Mouse (Mus musculus) ovary, postnatal 36 days (tissue): Measurements from ENCODE around the gene Dlgap4.

ENCODE experiments used
- DNase-seq: peaks from one replicate; pipeline ENCODE4 v3.0.0; 2022; ENCODE audit warnings: low spot score, mixed read lengths

The Dlgap4 gene

DNA sequence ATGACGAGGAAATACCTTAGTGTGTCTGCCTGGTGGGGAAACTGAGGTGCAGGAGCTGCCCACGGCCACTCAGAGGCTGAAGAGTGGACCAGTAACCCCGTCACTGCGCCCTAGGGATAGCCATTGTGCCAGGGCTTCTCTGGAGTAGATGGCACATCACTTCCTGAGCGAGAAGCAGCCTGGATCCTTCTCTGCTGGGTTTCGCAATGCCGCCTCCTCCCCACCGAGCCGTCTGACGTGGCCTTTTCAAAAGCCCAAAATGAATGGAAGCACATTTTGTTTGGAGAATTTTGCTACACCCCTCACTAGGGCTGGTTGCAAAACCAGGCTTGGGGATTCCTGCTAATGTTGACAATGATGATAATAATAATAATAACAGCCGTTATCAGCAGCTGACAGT is 4.0 kb downstream of the Dlgap4 start:
- peak; percentile 17 for DNase-seq

DNA sequence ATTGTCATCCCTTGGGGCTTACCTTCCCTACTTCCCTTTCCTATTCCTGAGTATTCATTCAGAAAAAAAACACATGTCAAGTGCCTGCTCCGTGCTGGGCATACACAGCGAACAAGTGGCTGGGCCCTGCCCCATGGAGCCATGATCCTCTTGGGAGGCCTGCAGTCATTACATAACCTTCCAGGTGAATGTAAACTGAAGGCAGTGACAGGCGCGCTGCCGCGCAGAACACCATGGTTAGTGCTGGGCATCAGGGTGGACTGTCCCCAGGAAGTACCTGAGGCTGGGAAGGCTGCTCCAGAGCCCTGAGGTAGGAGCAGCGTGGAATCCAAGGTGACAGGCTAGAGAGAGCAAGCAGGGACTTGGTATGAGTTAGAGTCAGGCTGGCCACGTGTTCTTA is 7.4 kb downstream of the Dlgap4 start:
- DNase-seq, result no peak

DNA sequence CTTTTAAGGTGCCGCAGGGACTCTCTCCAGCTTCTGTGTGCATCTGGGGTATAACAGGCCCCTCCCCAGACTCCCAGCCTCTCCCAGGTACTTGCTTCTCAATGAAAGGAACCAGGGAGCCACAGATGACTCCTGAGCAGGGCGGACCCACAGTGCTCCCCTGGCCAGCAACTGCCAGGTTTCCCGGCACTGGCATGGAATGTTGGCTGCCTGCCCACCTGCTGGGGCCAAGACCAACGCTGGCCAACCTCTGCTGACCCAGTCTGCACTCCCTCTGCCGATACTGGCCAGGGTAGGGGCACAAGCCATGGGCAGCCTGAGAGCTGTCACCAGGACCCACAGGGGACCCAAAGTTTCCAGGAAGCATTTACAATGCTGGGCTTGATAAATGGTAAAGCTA is 7.9 kb downstream of the Dlgap4 start:
- DNase-seq, result peak; percentile 46

DNA sequence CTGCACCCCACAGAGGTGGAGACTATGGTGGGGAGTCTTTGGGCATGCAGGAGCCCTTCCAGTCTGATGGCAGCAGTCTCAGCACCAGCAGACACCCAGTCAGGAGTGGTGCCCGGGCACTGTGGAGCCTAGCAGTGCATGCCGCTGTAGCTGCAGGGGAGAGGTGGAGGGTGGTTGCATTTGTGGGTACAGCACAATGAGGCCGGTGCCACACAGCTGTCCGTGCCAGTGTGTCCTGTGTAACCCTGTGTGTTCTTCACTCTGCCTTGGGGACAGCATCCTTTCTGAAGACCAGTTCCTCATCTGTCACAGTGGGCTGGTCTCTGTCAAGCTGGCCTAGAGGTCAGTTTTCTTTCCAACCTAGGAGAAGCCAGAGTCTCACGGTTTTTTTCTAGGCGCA is 8.7 kb downstream of the Dlgap4 start:
- no peak for DNase-seq

DNA sequence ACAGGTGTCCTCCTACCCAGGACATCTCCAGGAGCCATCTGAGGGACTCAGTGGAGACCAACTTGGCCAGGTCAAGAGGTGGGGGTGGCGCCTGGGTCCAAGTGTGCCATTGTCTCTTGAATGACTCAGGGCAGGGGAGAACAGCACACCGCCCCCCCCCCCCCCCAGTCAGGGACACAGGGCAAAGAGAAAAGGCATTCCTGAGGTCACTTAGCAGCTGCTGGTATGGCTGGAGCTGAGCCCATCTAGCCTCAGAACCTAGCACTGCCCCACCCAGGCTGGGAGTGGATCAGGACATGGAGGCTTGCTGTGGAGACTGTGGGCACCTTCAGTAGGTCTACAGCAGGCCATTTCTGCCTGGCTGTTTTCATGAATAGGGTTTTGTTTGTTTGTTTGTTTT is 9.7 kb downstream of the Dlgap4 start:
- no peak for DNase-seq

DNA sequence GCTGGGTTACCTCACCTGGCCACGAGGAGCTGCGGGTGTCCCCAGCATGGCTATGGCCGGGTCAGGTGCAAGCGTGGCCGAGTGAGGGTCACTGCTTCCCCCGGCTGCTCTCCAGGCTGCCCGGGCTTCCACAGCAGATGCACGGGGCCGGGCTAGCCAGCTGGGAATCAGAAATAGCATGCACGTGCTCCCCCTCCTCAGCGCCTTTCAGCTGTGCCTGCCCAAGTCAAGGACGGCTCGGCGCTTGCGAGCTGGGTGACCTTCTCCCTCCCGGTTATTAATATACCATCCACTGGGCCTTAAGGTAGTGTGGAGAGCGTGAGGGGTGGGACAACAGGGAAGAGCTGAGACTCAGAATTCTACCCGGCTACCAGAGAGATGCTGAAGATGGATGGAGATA is 11.8 kb downstream of the Dlgap4 start:
- DNase-seq, result peak; percentile 34

DNA sequence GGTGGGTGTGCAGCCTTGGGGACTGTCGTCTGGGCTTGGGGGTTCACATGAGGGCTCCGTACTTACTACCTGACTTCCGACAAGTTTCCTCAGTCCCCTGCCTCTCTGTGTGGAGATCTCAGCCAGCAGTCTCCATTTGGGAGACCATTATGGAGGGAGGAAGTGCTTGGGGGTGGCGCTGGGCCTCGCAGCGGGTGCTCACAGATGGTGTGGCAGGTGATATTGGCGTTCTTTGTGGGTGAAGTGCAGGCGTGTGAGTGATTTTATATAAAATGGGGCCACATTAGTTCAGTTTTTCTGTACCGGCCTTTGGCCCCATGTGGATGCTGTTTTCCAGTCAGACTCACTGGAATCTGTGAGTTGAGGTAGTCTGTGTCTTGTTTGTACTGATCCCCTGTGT is 12.6 kb downstream of the Dlgap4 start:
- DNase-seq, result no peak

DNA sequence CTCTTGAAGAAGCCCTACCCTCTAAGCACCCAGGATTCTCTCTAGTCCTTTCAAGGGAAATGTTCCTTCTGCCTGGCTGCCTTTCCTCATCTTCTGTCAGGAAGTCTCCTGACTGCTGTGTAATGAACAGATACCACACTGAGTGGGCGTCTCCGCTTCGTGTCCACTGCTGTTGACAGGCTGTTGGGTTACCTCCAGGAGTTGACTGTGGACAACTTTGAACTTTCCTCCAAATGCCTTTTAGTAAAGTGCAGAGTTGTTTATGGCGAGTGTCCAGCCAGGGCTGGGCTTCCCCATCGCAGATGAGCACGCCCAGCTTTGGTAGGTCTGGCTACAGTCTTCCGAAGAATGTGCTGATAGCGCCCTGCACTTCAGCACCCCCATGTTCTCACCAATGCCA is 13.0 kb downstream of the Dlgap4 start:
- DNase-seq, result no peak

DNA sequence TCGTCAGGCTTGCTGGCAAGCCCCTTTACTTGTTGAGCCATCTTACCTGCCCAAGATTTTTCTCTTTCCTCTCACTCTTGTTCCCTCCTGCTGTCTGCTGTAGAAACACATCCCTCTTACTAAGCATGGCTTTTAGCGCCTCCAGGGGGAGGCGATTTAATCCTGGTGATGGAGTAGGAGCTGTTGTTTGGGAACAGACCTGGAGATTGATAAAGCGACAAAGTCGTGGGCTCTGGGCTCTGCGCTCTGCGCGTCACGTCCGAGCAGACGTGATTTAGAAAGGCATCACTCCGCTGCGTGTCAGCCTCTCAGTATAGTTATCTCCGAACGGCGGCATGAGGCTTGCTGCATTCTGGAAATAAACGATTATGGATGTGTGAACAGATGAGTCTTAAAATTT is 14.4 kb downstream of the Dlgap4 start:
- DNase-seq, result no peak

DNA sequence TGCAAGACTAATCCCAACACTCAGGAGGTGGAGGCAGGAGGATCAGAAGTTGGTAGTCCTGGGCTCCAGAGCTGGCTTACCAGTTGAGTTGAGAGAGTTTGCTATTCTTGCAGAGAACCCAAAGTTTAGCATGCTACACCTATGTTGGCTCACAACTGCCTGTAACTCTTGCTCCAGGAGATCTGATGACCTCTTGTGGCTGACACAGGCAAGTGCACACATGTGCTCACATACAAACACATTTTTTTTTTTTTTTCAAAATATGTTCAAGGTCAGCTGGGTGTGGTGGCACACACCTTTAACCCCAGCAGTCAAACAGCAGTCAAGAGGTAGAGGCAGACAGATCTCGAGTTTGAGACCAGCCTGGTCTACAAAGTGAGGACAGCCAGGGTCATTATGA is 16.8 kb downstream of the Dlgap4 start:
- DNase-seq, result no peak

DNA sequence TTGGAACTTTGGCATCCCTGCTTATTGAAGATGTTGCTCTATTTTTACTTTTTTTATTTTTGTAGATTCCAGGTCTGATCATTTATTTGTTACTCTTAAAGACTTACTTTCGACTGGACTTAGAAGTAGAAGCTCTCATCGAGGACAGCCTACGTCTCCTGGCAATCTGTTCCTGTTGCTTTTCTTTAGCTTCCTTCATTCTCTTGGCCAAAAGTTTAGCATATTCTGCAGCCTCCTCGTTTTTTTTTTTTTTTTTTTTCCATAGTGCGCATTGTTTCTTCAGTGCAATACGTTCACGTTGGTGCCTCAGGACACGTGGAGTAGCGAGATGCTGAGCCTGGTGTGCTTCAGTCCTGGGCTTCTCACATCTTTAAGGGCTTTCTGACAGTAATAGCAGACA is 19.2 kb downstream of the Dlgap4 start:
- DNase-seq, result no peak

DNA sequence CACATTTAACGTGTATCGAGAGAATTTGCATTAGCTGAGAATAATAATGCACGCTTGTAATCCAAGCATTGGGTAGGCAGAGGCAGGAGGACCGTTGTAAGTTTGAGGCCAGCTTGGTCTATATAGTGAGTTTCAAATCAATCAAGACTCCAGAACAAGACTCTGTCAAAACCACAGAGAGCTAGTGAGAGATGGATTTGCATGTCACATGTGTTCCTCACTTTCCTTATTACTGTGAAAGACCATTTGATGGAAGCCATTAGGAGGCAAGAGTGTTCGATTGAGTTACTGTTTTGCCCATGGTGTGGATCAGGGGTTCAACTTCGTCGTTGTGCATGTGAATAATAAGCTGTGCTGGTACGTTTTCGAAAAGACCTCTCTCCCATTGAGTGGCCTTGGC is 21.6 kb downstream of the Dlgap4 start:
- no peak for DNase-seq

DNA sequence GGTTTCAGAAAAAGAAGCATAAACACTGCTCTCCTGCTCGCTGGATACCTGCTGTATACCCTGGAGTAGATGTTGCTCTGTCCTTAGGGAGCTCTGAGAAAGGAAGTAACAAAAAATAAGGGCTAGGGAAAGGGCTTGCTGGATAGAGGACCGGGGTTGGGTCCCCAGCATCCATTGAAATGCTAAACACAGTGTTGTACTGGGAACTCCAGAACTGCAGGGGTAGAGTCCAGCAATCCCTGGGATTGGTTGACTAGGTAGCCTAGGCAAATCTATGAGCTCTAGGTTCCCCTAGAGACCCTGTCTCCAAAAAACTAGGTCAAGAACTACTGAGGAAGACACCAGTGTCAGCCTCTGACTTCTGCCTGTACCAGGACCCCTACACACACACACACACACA is 27.6 kb downstream of the Dlgap4 start:
- DNase-seq, result no peak

DNA sequence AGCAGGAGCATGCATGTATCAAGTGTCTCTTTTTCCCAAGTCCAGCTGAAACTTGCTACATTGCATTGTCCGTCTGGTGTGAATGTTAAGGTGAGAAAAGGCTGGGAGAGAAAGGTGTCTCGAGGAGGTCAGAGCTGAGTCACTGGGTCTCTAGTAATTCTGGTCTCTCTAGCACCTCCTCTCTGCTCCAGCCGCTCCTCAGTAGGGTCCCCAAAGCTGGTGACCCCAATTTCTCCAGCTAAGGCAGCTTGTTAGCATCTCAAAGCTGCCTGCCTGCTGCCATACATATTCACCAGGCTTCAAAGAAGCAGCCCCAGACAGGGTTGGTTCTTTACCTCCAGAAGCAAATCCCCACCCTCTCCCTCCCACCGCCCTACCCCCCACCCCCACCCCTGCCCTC is 29.4 kb downstream of the Dlgap4 start:
- no peak for DNase-seq

DNA sequence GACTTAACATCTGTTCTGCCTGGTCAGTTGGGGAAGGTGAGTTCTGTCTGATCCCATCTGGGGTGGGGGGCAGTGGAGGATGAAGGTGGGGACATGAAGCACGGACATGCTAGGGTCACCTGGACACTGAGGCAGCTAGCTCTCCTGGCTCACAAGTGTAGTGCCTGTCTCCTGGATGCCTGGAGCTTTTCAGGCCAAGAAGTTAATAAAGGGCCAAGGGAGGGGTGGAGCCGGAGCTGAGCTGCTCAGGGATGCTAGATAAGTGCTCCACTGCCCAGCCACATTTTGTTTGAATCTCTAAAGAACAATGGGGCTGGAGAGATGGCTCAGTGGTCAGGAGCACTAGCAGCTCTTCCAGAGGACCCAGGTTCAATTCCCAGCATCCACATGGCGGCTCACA is 29.9 kb downstream of the Dlgap4 start:
- DNase-seq, result no peak

DNA sequence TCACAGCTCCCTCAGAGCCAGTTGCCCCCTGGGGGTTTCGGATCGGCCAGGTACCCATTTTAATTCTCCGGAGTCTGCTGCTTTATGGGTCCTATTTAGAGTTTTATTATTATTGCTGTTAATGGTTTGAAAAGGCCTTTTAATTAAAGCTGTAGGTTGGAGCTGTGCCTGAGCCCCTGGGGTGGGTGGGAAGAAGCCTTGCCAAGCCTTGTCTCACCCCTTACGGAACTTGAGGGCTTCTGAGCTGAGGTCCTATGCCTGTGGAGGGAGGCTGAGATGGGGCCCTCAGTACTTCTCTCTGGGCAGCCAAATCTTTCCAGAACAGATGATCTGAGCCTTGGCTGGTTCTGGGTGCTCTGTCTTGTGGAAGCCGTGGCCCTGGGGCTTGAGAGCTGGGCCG is 31.6 kb downstream of the Dlgap4 start:
- DNase-seq, result no peak

DNA sequence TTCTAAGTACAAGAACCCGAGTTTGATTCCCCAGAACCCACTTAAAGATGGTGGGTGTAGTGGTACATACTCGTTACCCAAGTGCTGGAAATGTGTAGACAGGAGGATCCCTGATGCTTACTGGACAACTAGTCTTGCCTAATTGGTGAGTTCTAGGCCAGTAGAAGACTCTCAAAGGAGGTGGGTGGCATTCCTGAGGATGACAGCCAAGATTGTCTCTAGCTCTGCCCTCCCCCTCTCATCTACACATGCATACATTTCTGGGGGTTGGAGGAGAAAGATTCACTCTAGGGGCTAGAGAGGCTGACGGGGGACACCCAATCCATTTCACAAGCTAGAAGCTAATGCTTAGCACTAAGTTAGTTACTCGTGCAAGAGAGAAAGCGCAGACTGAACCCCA is 33.4 kb downstream of the Dlgap4 start:
- no peak for DNase-seq

DNA sequence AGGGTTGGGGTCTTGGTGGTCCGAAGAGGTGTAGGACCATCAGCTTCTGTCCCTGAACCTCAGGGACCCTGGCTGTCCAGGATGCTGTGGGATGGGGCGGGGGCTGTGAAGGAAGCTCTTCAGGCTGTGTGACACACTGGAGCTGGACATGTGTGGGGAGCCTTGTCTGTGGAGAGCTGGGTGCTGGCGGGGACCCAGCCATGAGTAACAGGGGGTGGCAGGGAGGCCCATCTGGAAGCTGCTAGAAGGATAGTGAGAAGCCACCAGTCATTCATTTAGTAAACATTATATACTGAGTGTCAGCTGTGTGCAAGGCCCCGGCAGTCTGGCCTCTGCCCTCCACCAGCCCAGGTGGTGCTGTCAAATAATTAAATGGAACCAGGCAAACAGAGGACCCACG is 34.5 kb downstream of the Dlgap4 start:
- DNase-seq, result no peak

DNA sequence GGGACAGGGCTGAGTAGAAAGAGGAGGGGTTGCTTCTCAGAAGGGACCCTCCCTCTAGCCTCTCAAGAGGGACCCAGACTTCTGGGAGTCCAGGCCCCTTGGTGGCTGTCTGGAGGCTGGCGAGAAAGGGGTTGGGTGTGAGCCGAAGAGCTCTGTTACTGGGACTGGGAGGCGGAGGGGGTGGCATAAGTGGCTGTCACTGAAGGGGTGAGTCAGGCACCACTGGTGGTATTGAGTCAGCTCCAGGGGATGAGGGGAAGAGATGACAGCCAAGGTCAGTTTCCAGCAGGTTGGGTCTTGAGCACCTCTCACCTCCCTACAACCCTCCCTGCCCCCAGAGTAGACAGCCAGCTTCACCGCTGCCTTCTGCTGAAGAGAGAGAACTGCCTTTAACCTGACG is 35.9 kb downstream of the Dlgap4 start:
- DNase-seq, result no peak

DNA sequence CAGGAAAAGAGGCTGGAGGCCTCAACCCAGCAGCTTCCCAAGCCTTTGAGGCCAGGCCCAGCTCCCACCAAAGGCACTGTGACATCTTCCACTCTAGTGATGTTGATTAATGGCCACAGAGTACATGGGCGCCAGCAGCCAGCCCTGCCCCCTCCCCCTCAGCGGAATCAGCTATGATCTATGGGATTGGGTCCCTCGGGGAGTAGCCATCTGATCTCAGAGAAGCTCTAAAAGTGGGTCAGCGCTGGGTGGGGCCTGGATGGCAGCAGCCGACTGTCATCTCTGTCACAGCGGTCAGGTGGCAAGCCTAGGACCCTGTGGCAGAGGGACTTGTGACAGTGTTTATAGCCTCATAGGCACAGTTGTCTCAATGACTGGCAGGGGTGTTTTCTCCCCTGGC is 37.5 kb downstream of the Dlgap4 start:
- DNase-seq, result no peak

DNA sequence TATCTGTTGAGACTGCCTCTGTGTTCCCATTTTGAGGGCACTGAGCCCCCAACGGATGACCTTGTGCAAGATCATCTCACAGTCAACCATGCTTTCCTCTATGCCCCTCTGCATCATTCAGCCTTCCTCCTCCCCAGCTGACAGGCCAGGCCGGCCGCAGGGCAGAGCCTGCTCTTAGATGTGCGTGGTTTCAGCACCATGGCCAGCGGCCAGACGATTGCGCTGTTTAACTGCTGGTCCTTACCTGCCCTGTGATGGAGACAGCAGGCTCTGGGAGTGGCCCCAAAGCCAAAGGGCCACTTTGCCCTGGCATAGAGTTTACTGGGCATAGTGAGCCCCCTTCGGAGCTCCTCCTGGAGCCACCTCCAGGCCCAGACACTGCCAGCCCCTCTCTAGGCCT is 39.3 kb downstream of the Dlgap4 start:
- DNase-seq, result peak; percentile 72

DNA sequence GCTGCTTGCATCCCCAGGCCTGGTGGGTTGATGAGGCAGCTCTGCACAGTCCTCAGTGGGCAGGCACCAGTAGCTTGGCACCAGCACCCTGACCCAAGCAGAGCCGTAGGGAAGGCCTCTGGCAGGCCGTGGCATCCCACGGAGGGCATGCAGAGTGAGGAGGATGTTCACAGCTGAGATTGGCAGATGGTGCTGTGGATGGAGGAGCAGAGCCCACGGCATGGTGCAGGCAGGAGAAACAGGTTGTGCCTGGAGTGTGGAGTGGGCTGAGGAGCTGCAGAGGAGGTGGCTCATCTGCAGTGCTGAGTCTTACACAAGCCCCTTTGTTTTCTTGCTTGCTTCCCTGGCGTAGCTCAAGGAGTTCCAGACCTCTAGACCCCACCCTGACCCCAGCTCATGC is 40.6 kb downstream of the Dlgap4 start:
- no peak for DNase-seq

DNA sequence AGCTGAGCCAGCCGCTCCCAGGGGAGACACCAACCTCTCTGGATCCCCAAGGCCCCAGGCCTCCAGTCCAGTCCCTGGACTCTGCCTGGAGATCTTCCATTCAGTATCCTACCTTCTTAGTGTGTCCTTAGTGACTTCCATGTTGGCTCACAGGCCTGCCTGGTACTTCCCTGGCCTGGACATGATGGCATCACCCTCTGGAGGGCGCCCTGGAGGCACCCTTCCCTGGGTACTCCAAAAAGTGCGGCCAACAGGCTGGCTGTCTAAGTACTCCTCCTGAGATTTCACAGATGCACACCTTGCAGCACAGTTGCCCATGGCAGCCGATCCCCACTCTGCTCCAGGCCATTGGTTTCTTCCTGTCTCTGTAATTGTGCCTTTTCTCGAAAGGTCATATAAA is 42.1 kb downstream of the Dlgap4 start:
- no peak for DNase-seq

DNA sequence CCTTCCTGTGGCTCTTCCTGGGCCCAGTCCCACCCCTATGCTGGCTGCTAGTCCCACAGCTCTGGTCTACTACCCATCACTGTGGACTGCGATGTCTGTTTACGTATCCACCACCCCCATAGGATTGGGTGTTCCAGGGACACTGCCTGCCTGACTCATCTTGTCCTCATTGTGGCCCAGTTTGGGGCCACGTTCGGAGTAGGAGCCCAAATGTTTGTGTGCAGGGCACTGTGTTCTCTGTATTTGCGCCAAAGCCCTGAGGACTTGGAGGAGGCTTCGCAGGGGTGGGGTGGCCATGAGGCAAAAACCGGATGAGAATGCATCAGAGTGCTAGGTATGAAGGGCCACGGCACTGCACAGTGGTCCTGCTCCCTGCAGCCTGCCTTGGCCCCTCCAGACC is 44.0 kb downstream of the Dlgap4 start:
- no peak for DNase-seq

DNA sequence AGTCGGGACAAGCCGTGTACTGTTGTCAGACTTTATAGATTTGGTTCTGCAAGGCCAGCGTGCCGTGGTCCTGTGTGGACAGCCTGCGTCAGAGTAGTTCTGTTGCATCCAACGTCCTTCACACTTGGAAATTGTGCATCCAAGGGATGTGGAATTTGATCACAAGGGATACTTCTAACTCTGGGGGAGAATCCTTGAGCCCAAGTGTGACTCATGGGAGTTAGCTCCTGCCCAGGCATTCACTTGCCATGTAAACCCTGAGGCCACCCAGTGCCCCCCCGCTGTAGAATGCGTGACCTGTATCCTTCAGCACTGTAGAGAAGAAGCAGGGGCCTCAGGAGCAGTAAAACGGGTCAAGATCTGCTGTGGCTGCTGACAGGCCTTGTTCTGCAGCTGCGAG is 44.7 kb downstream of the Dlgap4 start:
- DNase-seq, result no peak

DNA sequence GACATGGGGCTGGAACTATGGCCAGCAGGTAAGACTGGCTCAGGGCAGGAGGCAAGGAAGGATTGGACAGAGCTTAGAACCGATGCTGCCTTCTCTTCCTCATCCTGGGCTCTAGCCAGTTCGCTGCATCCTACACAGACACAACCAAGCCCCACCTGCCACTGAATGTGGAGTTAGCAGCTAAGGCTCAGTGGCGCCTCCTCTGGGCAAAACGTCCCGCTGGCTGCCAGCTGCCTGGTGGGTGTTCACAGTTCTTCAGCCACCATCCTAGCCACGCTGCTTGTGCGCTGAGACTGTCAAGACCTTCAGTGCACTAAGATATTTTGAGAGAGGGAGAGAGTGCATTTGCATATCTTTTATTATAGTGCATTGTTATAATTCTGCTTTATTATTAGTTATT is 45.2 kb downstream of the Dlgap4 start:
- DNase-seq, result no peak
